Mouse (Mus musculus) midbrain, postnatal 0 days (tissue): ENCODE data around the gene Cfd. TPM values are rescaled to one million over a fixed set of nuclear protein-coding genes. Genes with fewer than 3 reads are reported as not detected.

ENCODE experiments used
- ATAC-seq: fragments of 200-750 bp; cut with Nextera tagmentation; 2 replicates; pipeline ENCODE4 v1.8.0; 2017; ENCODE audit warnings: moderate number of reproducible peaks, mild to moderate bottlenecking, moderate TSS enrichment, moderate library complexity; ENCODE audit not compliant: low FRiP score
- DNase-seq: peaks from one replicate; pipeline ENCODE4 v3.0.0-alpha.2; 2015; ENCODE audit warnings: low spot score
- H3K27ac ChIP-seq: fragments of 300-500 bp; sonication (generic); 2 replicates; pipeline ENCODE4 v1.5.1; 2014; ENCODE audit warnings: low read depth, mild to moderate bottlenecking, low read length, mixed read lengths
- H3K27me3 ChIP-seq: fragments of 300-500 bp; sonication (generic); 2 replicates; pipeline ENCODE4 v1.6.1; 2014; ENCODE audit warnings: low read length, control low read depth, mixed read lengths; ENCODE audit not compliant: insufficient read depth
- H3K36me3 ChIP-seq: fragments of 300-500 bp; sonication (generic); 2 replicates; pipeline ENCODE4 v1.6.1; 2014; ENCODE audit warnings: low read length, control low read depth, mixed read lengths; ENCODE audit not compliant: insufficient read depth
- H3K4me1 ChIP-seq: fragments of 300-500 bp; sonication (generic); 2 replicates; pipeline ENCODE4 v1.6.1; 2014; ENCODE audit warnings: mild to moderate bottlenecking, control low read depth, antibody characterized with exemption, low read length, mixed read lengths; ENCODE audit not compliant: insufficient read depth
- H3K4me2 ChIP-seq: fragments of 300-500 bp; sonication (generic); 2 replicates; pipeline ENCODE4 v1.6.1; 2014; ENCODE audit warnings: low read depth, mild to moderate bottlenecking, low read length, mixed read lengths; ENCODE audit not compliant: poor library complexity, severe bottlenecking
- H3K4me3 ChIP-seq: fragments of 300-500 bp; sonication (generic); 2 replicates; pipeline ENCODE4 v1.5.1; 2014; ENCODE audit warnings: low read depth, mild to moderate bottlenecking, low read length, moderate library complexity
- H3K9ac ChIP-seq: fragments of 300-500 bp; sonication (generic); replicated peaks from 2 replicates; pipeline ENCODE4 v1.6.1; 2014; ENCODE audit warnings: mild to moderate bottlenecking, low read length, moderate library complexity, mixed read lengths; ENCODE audit not compliant: poor library complexity, severe bottlenecking
- H3K9me3 ChIP-seq: fragments of 300-500 bp; sonication (generic); 2 replicates; pipeline ENCODE4 v1.6.1; 2016; ENCODE audit warnings: low read length, control low read depth
- CTCF ChIP-seq: IDR thresholded peaks from 2 replicates; pipeline ENCODE4 v1.5.1; 2016; ENCODE audit warnings: antibody characterized with exemption, mild to moderate bottlenecking
- WGBS: fragments of 180-500 bp; shearing (Covaris S2); extraction: QIAGEN DNeasy Blood & Tissue Kit; methylation state at CpG from one replicate; pipeline ENCODE4 v1.1.7; 2014; 5-methylcytosine and 5-hydroxymethylcytosine counted together
- polyA plus RNA-seq: library from polyadenylated mRNA; unstranded; fragments of >200 nt; fragmentation: Nextera tagmentation; extraction: Ambion mirVana; gene quantifications from 2 replicates; pipeline ENCODE4 v1.2.1, GENCODE M21; 2015
- total RNA-seq: library from RNA; depleted of rRNA; stranded (reverse); fragments of >200 nt; gene quantifications from 2 replicates; pipeline ENCODE4 v1.2.3, GENCODE M21; 2014

The Cfd gene
- total and polyA plus RNA-seq, 2 experiments from 2014 or later = not detected

GRCm38 (mm10) chr10:79852107-79852789, 38.4 kb upstream of the Cfd start:
- DNase-seq (no peak), ATAC-seq (no peak)
- Histone ChIP-seq H3K4me2 (peak overlapping the region; percentile 58), H3K36me3 (no peaks in the 10 kb centered on the region), H3K9ac (peak overlapping the region; percentile 72), H3K27me3 (no peaks in the 10 kb centered on the region), H3K27ac (peak overlapping the region; percentile 99), H3K9me3 (no peaks in the 10 kb centered on the region), H3K4me3 (no peak overlapping the region), H3K4me1 (peaks cover 36% of the 10 kb centered on the region)
- 57% methylated on average over 9 of the region's 9 CpGs for WGBS
- TF ChIP-seq CTCF = no peak

DNA sequence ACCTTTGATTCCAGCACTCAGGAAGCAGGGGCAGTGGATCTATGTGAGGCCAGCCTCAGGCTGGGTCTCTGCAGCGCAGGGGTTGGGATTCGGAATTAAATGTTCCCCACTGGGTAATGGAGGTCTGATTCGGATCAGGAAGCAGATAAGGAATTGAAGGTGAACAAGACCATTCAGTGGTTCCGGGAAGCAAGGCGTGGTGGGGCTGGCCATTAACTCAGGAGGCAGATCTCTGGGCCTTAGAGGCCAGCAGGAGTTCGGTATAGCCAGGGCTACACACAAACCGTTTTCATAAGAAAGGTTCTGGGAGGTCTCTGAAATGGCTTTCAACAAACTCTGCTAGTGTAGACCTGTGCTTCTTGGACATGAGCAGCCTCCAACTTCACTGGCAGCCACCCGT, 37.8 kb upstream of the Cfd start:
- WGBS = 13% methylated on average over 8 of the region's 8 CpGs
- no peak for ATAC-seq
- Histone ChIP-seq H3K9ac (peak overlapping the region; percentile 72), H3K9me3 (no peaks in the 10 kb centered on the region), H3K4me3 (peak overlapping the region; percentile 38), H3K4me1 (peaks cover 41% of the 10 kb centered on the region), H3K36me3 (0 out of 2 replicates have a peak, but pooled peaks cover under 1% of the 10 kb centered on the region), H3K27me3 (no peaks in the 10 kb centered on the region), H3K27ac (peak overlapping the region; percentile 99), H3K4me2 (peak overlapping the region; percentile 58)
- DNase-seq = no peak
- no peak for TF ChIP-seq CTCF

- H3K27ac ChIP-seq = peak overlapping the region; percentile 99
- peak overlapping the region; percentile 72 for H3K9ac ChIP-seq
- H3K4me2 ChIP-seq = peak overlapping the region; percentile 58
- no peaks in the 10 kb centered on the region for H3K27me3 ChIP-seq
- H3K4me3 ChIP-seq = peak overlapping the region; percentile 38
- no peaks in the 10 kb centered on the region for H3K9me3 ChIP-seq
- ATAC-seq = peak; percentile 17; the same call in 1 of the 2 replicates
- H3K36me3 ChIP-seq = 0 out of 2 replicates have a peak, but pooled peaks cover 2% of the 10 kb centered on the region
- no peak for TF ChIP-seq CTCF
- peak; percentile 95 for DNase-seq
- H3K4me1 ChIP-seq = peaks cover 41% of the 10 kb centered on the region
- 0% methylated on average over 15 of the region's 15 CpGs for WGBS
Observed at GRCm38 (mm10) chr10:79853392-79853791, 37.3 kb upstream of the Cfd start.

DNA sequence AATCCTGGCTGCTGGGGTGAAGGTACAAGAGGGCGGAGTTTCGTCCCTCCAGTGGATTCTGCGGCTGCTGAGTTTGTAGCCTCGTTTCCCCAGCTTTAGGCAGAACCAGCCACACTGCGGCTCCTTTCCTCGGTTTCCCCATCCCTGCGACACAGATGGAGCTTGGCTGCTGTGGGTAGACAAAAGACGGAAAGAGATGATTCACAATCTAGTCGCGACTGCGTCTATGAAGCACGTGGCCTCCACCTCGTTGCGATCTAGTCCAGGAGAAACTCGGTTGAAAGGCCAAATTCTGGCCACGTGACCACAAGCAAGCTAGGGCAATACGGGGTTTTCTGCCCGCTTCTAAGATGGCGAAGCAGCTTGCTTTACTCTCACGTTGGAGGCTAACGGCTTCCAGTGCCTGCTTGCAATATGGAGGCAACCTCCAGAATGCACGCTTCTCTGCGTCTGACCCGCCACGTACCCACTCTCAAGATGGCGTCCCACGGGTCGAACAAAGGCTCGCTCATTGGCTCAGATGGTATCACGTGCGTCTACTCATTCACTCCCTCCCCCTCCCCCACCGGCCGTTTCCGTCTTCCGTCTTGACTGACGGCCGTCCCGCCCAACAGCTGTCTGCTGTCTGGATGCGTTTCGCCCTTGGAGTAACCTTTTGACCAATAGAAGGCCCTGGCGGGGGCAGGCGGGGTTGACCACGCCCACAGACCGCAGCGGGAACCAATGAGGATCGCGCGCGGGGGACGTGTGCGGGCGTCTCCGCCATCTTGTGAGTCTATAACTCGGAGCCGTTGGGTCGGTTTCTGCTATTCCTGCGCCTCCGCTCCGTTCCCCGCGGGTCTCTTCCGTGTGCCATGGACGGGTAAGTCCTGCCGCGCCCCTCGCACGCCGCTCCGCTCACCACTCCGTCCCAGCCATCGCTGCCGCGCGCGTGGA, 36.5 kb upstream of the Cfd start, which contains the start of gene Ptbp1:
TSS of gene Ptbp1 (plus strand) at position 568 of the 936 bp plus-strand sequence.
- H3K27ac ChIP-seq = peak within 1 kb of the TSS; percentile 100
- peaks cover 3% of the 10 kb centered on the region; the same call in 1 of the 2 replicates for H3K36me3 ChIP-seq
- H3K9me3 ChIP-seq = no peaks in the 10 kb centered on the region
- peak within 1 kb of the TSS; percentile 93 for H3K4me2 ChIP-seq
- under 1% methylated on average over 74 of the region's 75 CpGs for WGBS
- H3K4me1 ChIP-seq = peaks cover 41% of the 10 kb centered on the region
- H3K27me3 ChIP-seq = no peaks in the 10 kb centered on the region
- peak within 1 kb of the TSS; percentile 93 for H3K4me3 ChIP-seq
- no peak; the same call in 1 of the 2 replicates for TF ChIP-seq CTCF
- DNase-seq (peak; percentile 100), ATAC-seq (peak; percentile 94)
- H3K9ac ChIP-seq = peak within 1 kb of the TSS; percentile 99

- peaks cover 41% of the 10 kb centered on the region for H3K4me1 ChIP-seq
- no peaks in the 10 kb centered on the region for H3K27me3 ChIP-seq
- peak overlapping the region; percentile 93 for H3K4me3 ChIP-seq
- H3K9ac ChIP-seq = peak overlapping the region; percentile 99
- H3K27ac ChIP-seq = peak overlapping the region; percentile 100
- TF ChIP-seq CTCF = no peak
- DNase-seq (peak; percentile 74), ATAC-seq (peak; percentile 35)
- peak overlapping the region; percentile 93 for H3K4me2 ChIP-seq
- H3K9me3 ChIP-seq = no peaks in the 10 kb centered on the region
- H3K36me3 ChIP-seq = peaks cover 12% of the 10 kb centered on the region
- under 1% methylated on average over 75 of the region's 83 CpGs for WGBS
Observed at GRCm38 (mm10) chr10:79854801-79855541, 35.7 kb upstream of the Cfd start.
